Mouse (Mus musculus) intestine, embryonic 16.5 days (tissue): Measurements from ENCODE around the gene 1700001O22Rik. TPM values are rescaled to one million over a fixed set of nuclear protein-coding genes. Genes with fewer than 3 reads are reported as not detected.
A peak's percentile ranks its signal among the peaks of the same experiment; 100 is the strongest.

Source experiments
- ATAC-seq: fragments of 200-750 bp; cut with Nextera tagmentation; 2 replicates; pipeline ENCODE4 v1.8.0; 2017; ENCODE audit warnings: moderate TSS enrichment, moderate library complexity
- H3K27ac ChIP-seq: fragments of 300-500 bp; sonication (generic); 2 replicates; pipeline ENCODE4 v1.5.1; 2014; ENCODE audit warnings: mild to moderate bottlenecking, low read length
- H3K27me3 ChIP-seq: fragments of 300-500 bp; sonication (generic); replicated peaks from 2 replicates; pipeline ENCODE4 v1.6.1; 2014; ENCODE audit warnings: low read length, control low read depth, mixed read lengths; ENCODE audit not compliant: control insufficient read depth, insufficient read depth
- H3K36me3 ChIP-seq: fragments of 300-500 bp; sonication (generic); 2 replicates; pipeline ENCODE4 v1.6.1; 2014; ENCODE audit warnings: low read length, control low read depth; ENCODE audit not compliant: control insufficient read depth, insufficient read depth
- H3K4me1 ChIP-seq: fragments of 300-500 bp; sonication (generic); 2 replicates; pipeline ENCODE4 v1.6.1; 2014; ENCODE audit warnings: low read length, control low read depth, mixed read lengths; ENCODE audit not compliant: control insufficient read depth, insufficient read depth
- H3K4me2 ChIP-seq: fragments of 300-500 bp; sonication (generic); 2 replicates; pipeline ENCODE4 v1.6.1; 2014; ENCODE audit warnings: low read depth, low read length, control low read depth
- H3K4me3 ChIP-seq: fragments of 300-500 bp; sonication (generic); 2 replicates; pipeline ENCODE4 v1.5.1; 2014; ENCODE audit warnings: mild to moderate bottlenecking, low read length
- H3K9ac ChIP-seq: fragments of 300-500 bp; sonication (generic); 2 replicates; pipeline ENCODE4 v1.6.1; 2014; ENCODE audit warnings: low read depth, low read length
- H3K9me3 ChIP-seq: fragments of 300-500 bp; sonication (generic); 2 replicates; pipeline ENCODE4 v1.6.1; 2016; ENCODE audit warnings: low read length, control low read depth; ENCODE audit not compliant: control insufficient read depth
- WGBS: fragments of 180-500 bp; shearing (Covaris S2); extraction: QIAGEN DNeasy Blood & Tissue Kit; methylation state at CpG from one replicate; pipeline ENCODE4 v1.1.7; 2014; 5-methylcytosine and 5-hydroxymethylcytosine counted together
- polyA plus RNA-seq: library from polyadenylated mRNA; unstranded; fragments of >200 nt; fragmentation: Nextera tagmentation; extraction: Ambion mirVana; gene quantifications from 2 replicates; pipeline ENCODE4 v1.2.1, GENCODE M21; 2015

Gene 1700001O22Rik
- polyA plus RNA-seq, 1 experiment from 2014 or later, result 1.2 TPM

GRCm38 (mm10) chr2:30801067-30801852 lies 2.2 kb downstream of the 1700001O22Rik start:
- no peak overlapping the region for H3K27ac ChIP-seq
- H3K4me1 ChIP-seq, result peaks cover 22% of the 10 kb centered on the region; the same call in 1 of the 2 replicates
- peaks cover 3% of the 10 kb centered on the region; the same call in 1 of the 2 replicates for H3K27me3 ChIP-seq
- WGBS, result under 1% methylated on average over 76 of the region's 77 CpGs
- no peaks in the 10 kb centered on the region for H3K36me3 ChIP-seq
- no peaks in the 10 kb centered on the region for H3K9me3 ChIP-seq
- peak overlapping the region; percentile 98 for H3K4me2 ChIP-seq
- H3K4me3 ChIP-seq, result peak overlapping the region; percentile 54
- H3K9ac ChIP-seq, result peak overlapping the region; percentile 73
- peak; percentile 62 for ATAC-seq

GRCm38 (mm10) chr2:30800671-30801066 lies 2.8 kb downstream of the 1700001O22Rik start:
- H3K4me2 ChIP-seq, result peak overlapping the region; percentile 98
- H3K36me3 ChIP-seq, result no peaks in the 10 kb centered on the region
- H3K9ac ChIP-seq, result peak overlapping the region; percentile 73
- peaks cover 25% of the 10 kb centered on the region; the same call in 1 of the 2 replicates for H3K4me1 ChIP-seq
- no peaks in the 10 kb centered on the region for H3K9me3 ChIP-seq
- 36% methylated on average over 7 of the region's 7 CpGs for WGBS
- peak overlapping the region; percentile 54 for H3K4me3 ChIP-seq
- no peak overlapping the region for H3K27ac ChIP-seq
- peaks cover 3% of the 10 kb centered on the region; the same call in 1 of the 2 replicates for H3K27me3 ChIP-seq
- ATAC-seq, result no peak

- Histone ChIP-seq H3K27ac (no peak overlapping the region), H3K4me3 (no peak overlapping the region), H3K4me1 (peaks cover 27% of the 10 kb centered on the region; the same call in 1 of the 2 replicates), H3K9ac (no peak overlapping the region), H3K27me3 (peaks cover 3% of the 10 kb centered on the region; the same call in 1 of the 2 replicates), H3K9me3 (no peaks in the 10 kb centered on the region), H3K36me3 (no peaks in the 10 kb centered on the region), H3K4me2 (no peak overlapping the region)
- no peak for ATAC-seq
- WGBS, result 82% methylated on average over 3 of the region's 3 CpGs
These were observed 4.0 kb downstream of the 1700001O22Rik start for GRCm38 (mm10) chr2:30799456-30799855.

GRCm38 (mm10) chr2:30796382-30796781 lies 7.1 kb downstream of the 1700001O22Rik start:
- Histone ChIP-seq H3K9ac (peak overlapping the region; percentile 15; the same call in 1 of the 2 replicates), H3K9me3 (no peaks in the 10 kb centered on the region), H3K4me2 (0 out of 2 replicates have a peak overlapping the region, but pooled peaks have one; percentile 28), H3K36me3 (no peaks in the 10 kb centered on the region), H3K4me3 (peak overlapping the region; percentile 15; the same call in 1 of the 2 replicates), H3K27ac (no peak overlapping the region), H3K27me3 (no peaks in the 10 kb centered on the region; the same call in 1 of the 2 replicates), H3K4me1 (peaks cover 23% of the 10 kb centered on the region; the same call in 1 of the 2 replicates)
- peak; percentile 57 for ATAC-seq
- 10% methylated on average over 11 of the region's 11 CpGs for WGBS

GRCm38 (mm10) chr2:30795889-30796275 lies 7.6 kb downstream of the 1700001O22Rik start:
- no peak overlapping the region for H3K27ac ChIP-seq
- H3K9ac ChIP-seq, result no peak overlapping the region
- 67% methylated on average over 5 of the region's 5 CpGs for WGBS
- H3K27me3 ChIP-seq, result no peaks in the 10 kb centered on the region; the same call in 1 of the 2 replicates
- H3K9me3 ChIP-seq, result no peaks in the 10 kb centered on the region
- H3K36me3 ChIP-seq, result no peaks in the 10 kb centered on the region
- H3K4me1 ChIP-seq, result peaks cover 18% of the 10 kb centered on the region; the same call in 1 of the 2 replicates
- H3K4me3 ChIP-seq, result no peak overlapping the region
- 0 out of 2 replicates have a peak overlapping the region, but pooled peaks have one; percentile 28 for H3K4me2 ChIP-seq
- ATAC-seq, result no peak

- peak overlapping the region; percentile 52 for H3K4me3 ChIP-seq
- 0 out of 2 replicates have a peak, but pooled peaks have one; percentile 6 for ATAC-seq
- peak overlapping the region; percentile 78 for H3K4me2 ChIP-seq
- H3K9me3 ChIP-seq, result no peaks in the 10 kb centered on the region
- H3K4me1 ChIP-seq, result peaks cover 17% of the 10 kb centered on the region; the same call in 1 of the 2 replicates
- no peaks in the 10 kb centered on the region for H3K27me3 ChIP-seq
- WGBS, result 71% methylated on average over 7 of the region's 7 CpGs
- peak overlapping the region; percentile 73 for H3K9ac ChIP-seq
- no peaks in the 10 kb centered on the region for H3K36me3 ChIP-seq
- no peak overlapping the region for H3K27ac ChIP-seq
These were observed 8.1 kb downstream of the 1700001O22Rik start for GRCm38 (mm10) chr2:30795271-30795888.

GRCm38 (mm10) chr2:30794179-30795108 lies 9.0 kb downstream of the 1700001O22Rik start:
- peak overlapping the region; percentile 78 for H3K4me2 ChIP-seq
- 6% methylated on average over 48 of the region's 48 CpGs for WGBS
- H3K9ac ChIP-seq, result peak overlapping the region; percentile 73
- peak; percentile 85 for ATAC-seq
- peak overlapping the region; percentile 52 for H3K4me3 ChIP-seq
- no peaks in the 10 kb centered on the region for H3K27me3 ChIP-seq
- peaks cover 17% of the 10 kb centered on the region; the same call in 1 of the 2 replicates for H3K4me1 ChIP-seq
- no peaks in the 10 kb centered on the region for H3K9me3 ChIP-seq
- H3K36me3 ChIP-seq, result no peaks in the 10 kb centered on the region
- H3K27ac ChIP-seq, result peak overlapping the region; percentile 66; the same call in 1 of the 2 replicates

GRCm38 (mm10) chr2:30792061-30792460 lies 11.4 kb downstream of the 1700001O22Rik start:
- Histone ChIP-seq H3K9me3 (no peaks in the 10 kb centered on the region), H3K4me3 (no peak overlapping the region), H3K9ac (no peak overlapping the region), H3K4me2 (no peak overlapping the region), H3K4me1 (peaks cover 14% of the 10 kb centered on the region; the same call in 1 of the 2 replicates), H3K27me3 (no peaks in the 10 kb centered on the region), H3K36me3 (no peaks in the 10 kb centered on the region), H3K27ac (no peak overlapping the region)
- WGBS, result 88% methylated on average over 7 of the region's 7 CpGs
- ATAC-seq, result no peak
